Mouse (Mus musculus): ENCODE measurements around the gene Higd1b. TPM values are rescaled to one million over a fixed set of nuclear protein-coding genes. Genes with fewer than 3 reads are reported as not detected.
A peak's percentile ranks its signal among the peaks of the same experiment; 100 is the strongest.

The Higd1b gene
- total and polyA plus RNA-seq, 3 experiments, result not detected

DNA sequence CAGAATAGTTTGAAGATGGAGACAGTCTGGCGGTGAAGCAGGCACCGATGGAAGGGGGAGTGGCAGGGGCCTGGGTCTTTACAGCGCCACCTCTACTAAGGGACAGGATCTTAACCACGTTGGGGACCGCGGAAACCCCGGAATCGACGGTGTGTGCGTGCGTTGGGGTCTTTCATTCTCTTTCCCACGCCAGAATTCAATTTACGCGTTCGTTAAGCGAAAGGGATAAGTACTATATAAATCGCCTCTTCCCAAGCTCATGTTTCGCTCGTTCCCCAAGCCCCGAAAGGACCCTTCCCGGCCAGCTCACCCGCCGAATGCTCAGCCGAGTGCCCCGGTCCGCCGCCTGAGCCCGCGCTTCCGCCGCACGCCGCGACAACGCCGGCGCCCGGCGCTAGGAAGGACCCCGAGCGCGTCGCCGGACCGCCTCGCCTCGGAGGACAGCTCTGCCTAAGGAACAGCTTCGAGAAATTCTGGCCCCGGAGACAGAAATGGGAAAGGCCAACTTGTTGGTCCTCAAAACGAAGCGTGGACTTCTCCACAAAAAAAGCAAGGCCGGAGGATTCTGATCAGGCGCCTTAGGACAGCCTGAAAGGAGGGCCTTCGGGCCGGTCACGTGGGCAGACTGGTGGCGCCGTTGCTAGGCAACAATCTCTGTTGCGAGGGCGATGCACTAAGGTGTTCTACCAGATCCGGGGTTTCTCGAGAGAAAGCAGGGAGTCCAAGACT lies 45.1 kb downstream of the Higd1b start, which contains the start of the genes Eftud2 and Ccdc103 (continued):
- peak; percentile 99 for TF ChIP-seq USF1 (IDR thresholded peaks at IDR 0.05; ENCODE audit: low read depth, low read length)
- TF ChIP-seq CHD2 (IDR thresholded peaks at IDR 0.05; ENCODE audit: low read length), result peak; percentile 29; the same call in 1 of the 2 replicates
- TF ChIP-seq MXI1 (IDR thresholded peaks at IDR 0.05; ENCODE audit: low read depth, low read length), result peak; percentile 98
- peak; percentile 80; the same call in 1 of the 2 replicates for TF ChIP-seq POLR2AphosphoS2 (IDR thresholded peaks at IDR 0.05; ENCODE audit: low read depth, low read length)
- TF ChIP-seq ZMIZ1 (IDR thresholded peaks at IDR 0.05; ENCODE audit: low read depth, low read length), result peak; percentile 87

DNA sequence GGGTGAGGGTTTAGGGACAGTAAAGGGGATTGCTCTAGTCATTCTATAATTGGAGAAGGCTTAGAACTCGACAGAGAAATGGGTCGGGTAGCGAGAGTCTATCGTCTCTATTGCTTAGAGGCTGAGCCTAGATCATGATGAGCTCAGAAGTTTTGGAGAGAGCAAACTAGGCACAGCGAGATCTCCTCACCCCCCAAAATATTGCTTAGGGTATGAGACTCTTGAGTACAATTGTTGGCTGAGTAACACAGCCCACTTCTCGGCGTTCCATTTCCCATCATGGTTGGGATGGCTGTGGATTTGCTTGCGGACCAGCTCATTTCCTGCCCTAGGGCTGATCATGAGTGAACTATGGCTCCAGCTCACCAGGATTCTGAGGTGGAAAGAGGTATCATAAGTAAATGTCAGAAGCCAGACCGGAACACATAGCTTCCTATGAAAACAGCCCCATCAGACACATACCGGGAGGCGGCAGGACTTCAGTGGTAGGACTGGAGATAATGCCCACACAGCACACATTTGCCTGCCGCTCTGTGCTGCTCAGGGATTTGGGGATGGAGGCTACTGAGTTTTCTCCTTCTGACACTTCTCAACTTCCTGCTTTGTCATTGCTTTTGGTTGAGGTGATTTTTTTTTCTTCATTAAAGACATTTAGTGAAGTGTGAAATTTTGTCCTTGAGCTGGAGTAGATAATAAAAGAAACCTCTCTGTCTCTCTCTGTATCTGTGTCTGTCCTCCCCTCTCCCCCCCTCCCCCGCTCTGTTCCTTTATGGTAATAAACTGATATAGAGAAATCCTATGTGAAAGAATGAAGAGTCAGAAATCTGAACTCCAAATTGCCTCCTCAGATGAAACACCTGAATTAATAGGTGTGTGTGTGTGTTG lies 45.9 kb downstream of the Higd1b start:
- Histone ChIP-seq H3K79me2 (replicated peaks; ENCODE audit: control insufficient read depth, extremely low read depth, insufficient read depth, poor library complexity, severe bottlenecking) (peaks cover 30% of the 10 kb centered on the region), H3K4me1 (ENCODE audit: control insufficient read depth in 1 of 2, insufficient read depth in 2 of 2) (peaks cover 6 to 25% of the 10 kb centered on the region in 2 experiments), H3K36me3 (replicated peaks in 1 of 2; ENCODE audit: control insufficient read depth in 1 of 2, insufficient read depth in 1 of 2, low read length in 1 of 2) (peaks cover 10 to 25% of the 10 kb centered on the region in 2 experiments), H3K4me3 (replicated peaks in 1 of 3; ENCODE audit: low read depth in 2 of 3, low read length in 2 of 3, poor library complexity in 1 of 3) (peak overlapping the region; percentile 65 to 93 (median 87)), H3K9me3 (replicated peaks; ENCODE audit: low read length) (no peaks in the 10 kb centered on the region), H3K4me2 (ENCODE audit: insufficient read depth, low read depth, poor library complexity, severe bottlenecking) (peak overlapping the region; percentile 97), H3K27ac (ENCODE audit: insufficient read depth, low read depth) (no peak overlapping the region), H3K27me3 (replicated peaks) (peaks cover 53% of the 10 kb centered on the region), H3K9ac (ENCODE audit: insufficient read depth, low read depth) (peak overlapping the region; percentile 92)
- dilution Hi-C loops (cut with MboI; ENCODE audit: extremely low pct_ligation_motif_present, extremely low pct_unique_long_range_greater_than_20kb, low sequenced_read_pairs), result no loop called here
- DNase-seq (ENCODE audit: extremely low read depth), result no peak
- in situ Hi-C loops (cut with MboI; ENCODE audit: low pct_ligation_motif_present, low pct_unique_long_range_greater_than_20kb, low sequenced_read_pairs), result no loop called here
- TF ChIP-seq NELFE (IDR thresholded peaks at IDR 0.05; ENCODE audit: low read depth, low read length) (no peak), ELF1 (IDR thresholded peaks at IDR 0.05; ENCODE audit: low read depth, low read length) (0 out of 2 replicates have a peak, but pooled peaks have one; percentile 13), SMC3 (IDR thresholded peaks at IDR 0.05; ENCODE audit: low read depth, low read length) (no peak), MAFK (IDR thresholded peaks at IDR 0.05; ENCODE audit: insufficient replicate concordance, low read length) (no peak), POLR2AphosphoS2 (IDR thresholded peaks at IDR 0.05; ENCODE audit: low read depth, low read length) (no peak), JUN (IDR thresholded peaks at IDR 0.05; ENCODE audit: insufficient read depth, low read depth, low read length) (no peak), CHD1 (IDR thresholded peaks at IDR 0.05; ENCODE audit: low read depth, low read length) (no peak)

DNA sequence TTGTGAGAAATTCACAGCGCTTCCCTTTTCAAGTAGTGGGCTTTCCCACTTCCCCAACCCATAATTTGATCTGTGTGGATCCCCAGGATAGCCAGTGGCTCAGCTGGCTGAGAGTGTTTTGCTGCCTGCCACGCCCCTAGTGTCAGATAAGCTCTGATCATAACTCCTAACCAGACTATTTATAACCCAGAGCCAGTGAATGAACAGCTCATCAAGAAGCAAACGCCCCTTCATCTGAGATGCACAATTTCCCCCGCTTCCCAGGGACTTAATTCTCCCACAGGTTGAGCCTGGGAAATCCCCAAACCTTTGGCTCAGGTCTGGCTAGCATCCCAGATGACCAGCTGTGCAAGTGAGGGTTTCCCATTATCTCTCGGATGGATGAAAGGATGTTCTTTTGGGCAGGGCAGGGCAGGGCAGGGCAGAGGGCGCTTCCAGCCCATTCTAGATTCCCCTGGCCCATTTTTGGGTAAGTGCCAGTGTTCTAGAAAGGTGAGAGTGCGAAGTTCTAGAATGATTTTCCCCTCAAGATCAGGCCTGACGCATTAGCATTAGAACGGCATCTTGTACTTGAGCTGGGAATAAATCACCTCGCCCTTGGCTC lies 49.1 kb downstream of the Higd1b start, which contains the start of gene Fam187a:
Gene Fam187a (plus strand): TSS at position 554 of the 604 bp plus-strand sequence.
- no peak for DNase-seq (ENCODE audit: extremely low read depth)
- Histone ChIP-seq H3K79me2 (replicated peaks; ENCODE audit: control insufficient read depth, extremely low read depth, insufficient read depth, poor library complexity, severe bottlenecking) (peaks cover 9% of the 10 kb centered on the region), H3K9me3 (replicated peaks; ENCODE audit: low read length) (no peaks in the 10 kb centered on the region), H3K36me3 (replicated peaks in 1 of 2; ENCODE audit: control insufficient read depth in 1 of 2, insufficient read depth in 1 of 2, low read length in 1 of 2) (no peaks in the 10 kb centered on the region), H3K9ac (ENCODE audit: insufficient read depth, low read depth) (no peak within 1 kb of the TSS), H3K4me2 (ENCODE audit: insufficient read depth, low read depth, poor library complexity, severe bottlenecking) (no peak within 1 kb of the TSS), H3K4me3 (replicated peaks in 1 of 3; ENCODE audit: low read depth in 2 of 3, low read length in 2 of 3, poor library complexity in 1 of 3) (no peak within 1 kb of the TSS), H3K4me1 (ENCODE audit: control insufficient read depth in 1 of 2, insufficient read depth in 2 of 2) (peaks cover 12 to 32% of the 10 kb centered on the region in 2 experiments), H3K27ac (ENCODE audit: insufficient read depth, low read depth) (no peak within 1 kb of the TSS), H3K27me3 (replicated peaks) (peaks cover 75% of the 10 kb centered on the region)
- dilution Hi-C loops (cut with MboI; ENCODE audit: extremely low pct_ligation_motif_present, extremely low pct_unique_long_range_greater_than_20kb, low sequenced_read_pairs) (no loop called here), in situ Hi-C loops (cut with MboI; ENCODE audit: low pct_ligation_motif_present, low pct_unique_long_range_greater_than_20kb, low sequenced_read_pairs) (no loop called here)
- TF ChIP-seq SIN3A (IDR thresholded peaks at IDR 0.05; ENCODE audit: low read length) (no peak), JUN (IDR thresholded peaks at IDR 0.05; ENCODE audit: insufficient read depth, low read depth, low read length) (no peak), EP300 (IDR thresholded peaks at IDR 0.05; ENCODE audit: low read length) (no peak), TBP (conservative IDR thresholded peaks at IDR 0.05; ENCODE audit: low read depth, low read length) (no peak), CTCF (conservative IDR thresholded peaks at IDR 0.05 in 1 of 2, IDR thresholded peaks at IDR 0.05 in 1 of 2; ENCODE audit: low read depth in 2 of 2, low read length in 2 of 2) (no peak), GABPA (IDR thresholded peaks at IDR 0.05; ENCODE audit: insufficient replicate concordance, low read depth, low read length) (no peak), SMC3 (IDR thresholded peaks at IDR 0.05; ENCODE audit: low read depth, low read length) (no peak), UBTF (IDR thresholded peaks at IDR 0.05; ENCODE audit: low read depth, low read length) (no peak), ZKSCAN1 (IDR thresholded peaks at IDR 0.05; ENCODE audit: borderline replicate concordance, low read depth, low read length) (no peak), MYC (IDR thresholded peaks at IDR 0.05; ENCODE audit: low read depth, low read length) (no peak), RAD21 (IDR thresholded peaks at IDR 0.05; ENCODE audit: low read depth, low read length) (no peak), IRF4 (IDR thresholded peaks at IDR 0.05; ENCODE audit: low read depth, low read length) (no peak), CHD2 (IDR thresholded peaks at IDR 0.05; ENCODE audit: low read length) (no peak)
